Mouse (Mus musculus) limb, embryonic 11.5 days (tissue): ENCODE data around the gene Nt5dc1. TPM values are rescaled to one million over a fixed set of nuclear protein-coding genes. Genes with fewer than 3 reads are reported as not detected.

Experiments
- ATAC-seq: fragments of 200-750 bp; cut with Nextera tagmentation; 2 replicates; pipeline ENCODE4 v1.8.0; 2017; ENCODE audit warnings: low read depth; ENCODE audit not compliant: insufficient number of reproducible peaks, low FRiP score, low TSS enrichment
- DNase-seq: peaks from one replicate; pipeline ENCODE4 v3.0.0-alpha.2; 2015; ENCODE audit warnings: low spot score
- H3K27ac ChIP-seq: fragments of 300-500 bp; sonication (generic); replicated peaks from 2 replicates; pipeline ENCODE4 v1.5.1; 2014; ENCODE audit warnings: low read depth, mild to moderate bottlenecking, low read length
- H3K27me3 ChIP-seq: fragments of 300-500 bp; sonication (generic); 2 replicates; pipeline ENCODE4 v1.6.1; 2014; ENCODE audit warnings: mild to moderate bottlenecking, low read length, mixed read lengths; ENCODE audit not compliant: control insufficient read depth, insufficient read depth
- H3K36me3 ChIP-seq: fragments of 300-500 bp; sonication (generic); 2 replicates; pipeline ENCODE4 v1.6.1; 2014; ENCODE audit warnings: mild to moderate bottlenecking, low read length, moderate library complexity, mixed read lengths; ENCODE audit not compliant: control insufficient read depth, insufficient read depth
- H3K4me1 ChIP-seq: fragments of 300-500 bp; sonication (generic); 2 replicates; pipeline ENCODE4 v1.6.1; 2014; ENCODE audit warnings: low read length, mixed read lengths; ENCODE audit not compliant: control insufficient read depth, insufficient read depth
- H3K4me2 ChIP-seq: fragments of 300-500 bp; sonication (generic); 2 replicates; pipeline ENCODE4 v1.6.1; 2014; ENCODE audit warnings: low read depth, mild to moderate bottlenecking, moderate library complexity; ENCODE audit not compliant: severe bottlenecking
- H3K4me3 ChIP-seq: fragments of 300-500 bp; sonication (generic); 2 replicates; pipeline ENCODE4 v1.5.1; 2014; ENCODE audit warnings: low read depth, low read length
- H3K9ac ChIP-seq: fragments of 300-500 bp; sonication (generic); 2 replicates; pipeline ENCODE4 v1.6.1; 2014; ENCODE audit warnings: mild to moderate bottlenecking, low read length
- H3K9me3 ChIP-seq: fragments of 300-500 bp; sonication (generic); 2 replicates; pipeline ENCODE4 v1.6.1; 2016; ENCODE audit warnings: low read length; ENCODE audit not compliant: control insufficient read depth
- WGBS: fragments of 180-500 bp; shearing (Covaris S2); extraction: QIAGEN DNeasy Blood & Tissue Kit; methylation state at CpG from one replicate; pipeline ENCODE4 v1.1.7; 2014; 5-methylcytosine and 5-hydroxymethylcytosine counted together
- polyA plus RNA-seq: library from polyadenylated mRNA; unstranded; fragments of >200 nt; fragmentation: Nextera tagmentation; extraction: Ambion mirVana; gene quantifications from 2 replicates; pipeline ENCODE4 v1.2.1, GENCODE M21; 2014

Gene Nt5dc1
- polyA plus RNA-seq, 1 experiment from 2014 or later: 7.7 TPM

DNA sequence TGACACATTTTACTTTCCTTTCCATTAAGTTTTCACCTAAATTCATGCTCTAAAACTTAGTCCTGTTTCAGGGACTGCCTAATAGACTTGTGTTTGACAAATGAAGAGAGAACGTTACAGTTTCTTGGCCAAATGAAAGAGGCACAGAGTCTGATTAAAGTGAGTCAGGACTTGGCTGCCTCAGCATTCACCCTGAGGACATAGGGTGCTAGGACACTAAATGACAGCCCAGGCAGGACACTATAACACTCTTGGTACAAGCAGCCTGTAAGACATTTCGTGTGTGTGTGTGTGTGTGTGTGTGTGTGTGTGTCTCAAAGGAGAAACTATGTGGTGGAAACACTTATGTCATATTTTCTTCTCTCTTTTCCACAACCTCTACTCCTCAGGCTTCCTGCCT, 172.2 kb downstream of the Nt5dc1 start:
- H3K4me2 ChIP-seq: no peak overlapping the region
- WGBS: 64% methylated on average over 2 of the region's 2 CpGs
- no peaks in the 10 kb centered on the region for H3K9me3 ChIP-seq
- H3K36me3 ChIP-seq: no peaks in the 10 kb centered on the region
- ATAC-seq (no peak), DNase-seq (no peak)
- H3K4me1 ChIP-seq: no peaks in the 10 kb centered on the region
- no peaks in the 10 kb centered on the region for H3K27me3 ChIP-seq
- no peak overlapping the region for H3K4me3 ChIP-seq
- H3K27ac ChIP-seq: no peak overlapping the region
- H3K9ac ChIP-seq: no peak overlapping the region

DNA sequence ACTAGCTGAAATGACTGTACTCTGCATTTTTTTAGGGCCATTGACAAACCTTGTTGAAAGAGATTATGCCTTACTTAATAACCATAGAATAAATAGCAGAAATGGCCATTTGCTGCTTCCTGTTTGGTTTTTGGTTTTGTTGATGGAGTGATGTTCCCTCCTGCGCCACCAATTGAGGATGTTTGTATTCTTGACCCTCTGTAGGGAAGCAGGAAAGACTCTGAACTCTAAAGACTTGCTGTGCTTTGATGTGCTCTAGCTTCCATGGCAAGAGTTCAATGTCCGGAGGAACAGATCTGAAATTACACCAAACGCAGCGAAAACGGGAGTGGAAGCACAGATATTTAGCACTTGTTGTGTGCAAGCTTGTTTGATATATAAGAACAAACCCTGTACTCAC, 173.6 kb downstream of the Nt5dc1 start:
- 85% methylated on average over 5 of the region's 5 CpGs for WGBS
- Histone ChIP-seq H3K9me3 (no peaks in the 10 kb centered on the region), H3K27ac (no peak overlapping the region), H3K4me2 (no peak overlapping the region), H3K36me3 (no peaks in the 10 kb centered on the region), H3K4me3 (no peak overlapping the region), H3K4me1 (no peaks in the 10 kb centered on the region), H3K27me3 (no peaks in the 10 kb centered on the region), H3K9ac (no peak overlapping the region)
- no peak for DNase-seq
- ATAC-seq: no peak

DNA sequence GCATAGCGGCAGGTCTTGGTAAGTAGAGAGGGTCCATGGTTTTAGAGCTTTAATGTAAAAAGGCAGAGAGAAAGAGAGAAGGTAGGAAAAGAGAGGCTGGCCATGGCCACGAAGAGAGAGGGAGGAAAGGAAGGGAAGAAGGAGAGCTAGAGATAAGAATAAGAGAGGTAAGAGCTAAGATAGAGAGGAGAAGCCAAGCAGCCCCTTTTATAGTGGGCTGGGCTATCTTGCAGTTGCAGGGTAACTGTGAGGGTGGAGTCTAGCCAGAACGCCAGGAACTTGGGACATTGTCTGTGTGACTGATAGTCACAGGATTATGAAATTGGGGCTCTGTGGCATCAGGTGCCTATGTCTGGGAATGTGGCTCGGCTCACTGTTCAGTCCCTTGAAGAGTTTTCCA, 179.8 kb downstream of the Nt5dc1 start:
- Histone ChIP-seq H3K4me1 (no peaks in the 10 kb centered on the region), H3K4me3 (no peak overlapping the region), H3K27ac (no peak overlapping the region), H3K36me3 (no peaks in the 10 kb centered on the region), H3K9me3 (no peaks in the 10 kb centered on the region), H3K9ac (no peak overlapping the region), H3K4me2 (no peak overlapping the region), H3K27me3 (no peaks in the 10 kb centered on the region)
- WGBS: 79% methylated on average over 4 of the region's 4 CpGs
- ATAC-seq (no peak), DNase-seq (no peak)

Other genes with a start within 250 kb of the Nt5dc1 start
- gene Dse, start 210.8 kb downstream of the Nt5dc1 start, polyA plus RNA-seq: 36.0 and 37.4 TPM in 2 replicates
- 55.8 and 60.3 TPM in 2 replicates for gene Tspyl1, start 136.4 kb downstream of the Nt5dc1 start, polyA plus RNA-seq
- 6.6 and 9.2 TPM in 2 replicates for gene Tspyl4, start 121.1 kb downstream of the Nt5dc1 start, polyA plus RNA-seq
- gene Col10a1, start 28.6 kb downstream of the Nt5dc1 start, polyA plus RNA-seq: 0.13 and 0.19 TPM in 2 replicates
- gene Frk, start 64.8 kb upstream of the Nt5dc1 start, polyA plus RNA-seq: 3.4 and 5.3 TPM in 2 replicates